Mouse (Mus musculus) kidney, embryonic 16.5 days (tissue): Measurements from ENCODE around the gene Ube2s. TPM values are rescaled to one million over a fixed set of nuclear protein-coding genes. Genes with fewer than 3 reads are reported as not detected.
"Not testable (repeated sequence)": the region's sequence is repeated elsewhere in the genome, so short reads cannot be mapped to it uniquely, and the experiment has no call there.

ENCODE experiments used
- ATAC-seq: fragments of 200-750 bp; cut with Nextera tagmentation; 2 replicates; pipeline ENCODE4 v1.8.0; 2017; ENCODE audit warnings: moderate TSS enrichment; ENCODE audit not compliant: low FRiP score, low TSS enrichment
- H3K27ac ChIP-seq: fragments of 300-500 bp; sonication (generic); 2 replicates; pipeline ENCODE4 v1.5.1; 2014; ENCODE audit warnings: low read length
- H3K27me3 ChIP-seq: fragments of 300-500 bp; sonication (generic); 2 replicates; pipeline ENCODE4 v1.6.1; 2014; ENCODE audit warnings: low read length, control low read depth, mixed read lengths; ENCODE audit not compliant: insufficient read depth
- H3K36me3 ChIP-seq: fragments of 300-500 bp; sonication (generic); 2 replicates; pipeline ENCODE4 v1.6.1; 2014; ENCODE audit warnings: low read length, control low read depth, mixed read lengths; ENCODE audit not compliant: insufficient read depth
- H3K4me1 ChIP-seq: fragments of 300-500 bp; sonication (generic); 2 replicates; pipeline ENCODE4 v1.6.1; 2014; ENCODE audit warnings: low read length, control low read depth, mixed read lengths; ENCODE audit not compliant: insufficient read depth
- H3K4me2 ChIP-seq: fragments of 300-500 bp; sonication (generic); replicated peaks from 2 replicates; pipeline ENCODE4 v1.6.1; 2014; ENCODE audit warnings: low read depth, low read length
- H3K4me3 ChIP-seq: fragments of 300-500 bp; sonication (generic); 2 replicates; pipeline ENCODE4 v1.5.1; 2014; ENCODE audit warnings: mild to moderate bottlenecking, low read length
- H3K9ac ChIP-seq: fragments of 300-500 bp; sonication (generic); replicated peaks from 2 replicates; pipeline ENCODE4 v1.6.1; 2014; ENCODE audit warnings: low read length
- H3K9me3 ChIP-seq: fragments of 300-500 bp; sonication (generic); 2 replicates; pipeline ENCODE4 v1.6.1; 2016; ENCODE audit warnings: low read length, control low read depth
- WGBS: fragments of 180-500 bp; shearing (Covaris S2); extraction: QIAGEN DNeasy Blood & Tissue Kit; methylation state at CpG from one replicate; pipeline ENCODE4 v1.1.7; 2014; 5-methylcytosine and 5-hydroxymethylcytosine counted together
- polyA plus RNA-seq: library from polyadenylated mRNA; unstranded; fragments of >200 nt; fragmentation: Nextera tagmentation; extraction: Ambion mirVana; gene quantifications from 2 replicates; pipeline ENCODE4 v1.2.1, GENCODE M21; 2015

The Ube2s gene
- polyA plus RNA-seq, 1 experiment from 2014 or later, result 360 TPM

DNA sequence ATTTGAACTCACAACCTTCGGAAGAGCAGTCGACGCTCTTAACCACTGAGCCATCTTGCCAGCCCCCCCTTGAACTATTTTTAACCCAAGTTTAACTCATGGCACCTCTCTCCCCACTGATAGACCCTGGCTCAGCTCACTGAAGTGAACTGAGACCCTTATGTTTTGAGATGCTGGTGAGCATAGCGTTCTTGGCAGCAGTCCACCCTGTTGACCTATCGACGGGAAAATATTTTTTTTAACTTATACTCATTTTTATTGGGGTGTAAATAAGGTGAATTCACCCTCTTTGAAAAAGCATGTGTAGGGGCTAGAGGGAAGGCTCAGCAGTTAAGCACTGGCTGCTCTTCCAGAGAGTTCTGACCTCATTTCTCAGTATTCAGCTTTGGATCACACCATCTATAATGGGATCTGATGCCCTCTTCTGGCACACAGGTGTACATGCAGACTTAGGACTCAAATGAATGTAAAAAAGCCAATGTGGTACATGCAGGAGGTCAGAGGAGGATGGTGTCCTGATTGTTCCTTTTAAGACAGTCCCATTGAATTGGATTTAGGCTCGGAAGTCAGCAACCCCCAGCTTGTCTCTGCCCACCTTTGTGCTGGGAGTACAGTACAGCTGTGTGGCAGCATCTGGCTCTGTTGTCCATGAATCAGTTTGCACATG is 16.5 kb downstream of the Ube2s start:
- H3K4me2 ChIP-seq, result no peak overlapping the region
- WGBS, result 68% methylated on average over 7 of the region's 7 CpGs
- ATAC-seq, result no peak

DNA sequence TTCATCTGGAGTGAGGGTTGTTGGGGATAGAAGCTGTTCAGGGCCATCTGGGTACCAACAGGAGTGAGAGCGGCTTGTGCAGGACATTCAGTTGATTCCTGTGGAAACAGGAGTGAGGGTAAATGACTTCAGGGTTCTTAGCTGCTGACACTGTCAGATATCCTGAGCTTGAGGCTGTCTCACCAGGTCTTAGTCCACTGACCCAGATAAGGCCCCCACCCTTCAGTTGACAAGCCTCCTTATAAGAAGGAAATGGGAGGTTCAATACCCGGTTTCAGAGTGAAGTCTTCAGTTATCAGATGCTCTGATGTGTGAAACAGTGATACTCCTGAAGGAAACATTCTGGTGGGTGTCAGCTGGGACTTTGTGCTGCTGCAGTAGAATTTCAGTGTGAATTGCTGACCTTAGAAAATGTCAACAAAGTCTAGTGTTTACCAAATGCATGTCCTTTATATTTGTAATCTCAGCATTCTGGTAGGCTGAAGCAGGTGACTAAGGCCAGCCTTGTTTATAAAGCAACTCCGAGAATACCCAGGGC is 17.7 kb downstream of the Ube2s start:
- H3K4me2 ChIP-seq, result peak overlapping the region; percentile 72; the same call in 1 of the 2 replicates
- H3K9me3 ChIP-seq, result no peaks in the 10 kb centered on the region
- 84% methylated on average over 3 of the region's 3 CpGs for WGBS

More for the DNA sequence above, 16.5 kb downstream of the Ube2s start:
- no peak overlapping the region for H3K9ac ChIP-seq
- 0 out of 2 replicates have a peak overlapping the region, but pooled peaks have one; percentile 3 for H3K4me3 ChIP-seq
- H3K36me3 ChIP-seq, result peaks cover 37% of the 10 kb centered on the region
- peaks cover 14% of the 10 kb centered on the region for H3K4me1 ChIP-seq
- H3K9me3 ChIP-seq, result no peaks in the 10 kb centered on the region
- H3K27ac ChIP-seq, result no peak overlapping the region
- no peaks in the 10 kb centered on the region for H3K27me3 ChIP-seq

DNA sequence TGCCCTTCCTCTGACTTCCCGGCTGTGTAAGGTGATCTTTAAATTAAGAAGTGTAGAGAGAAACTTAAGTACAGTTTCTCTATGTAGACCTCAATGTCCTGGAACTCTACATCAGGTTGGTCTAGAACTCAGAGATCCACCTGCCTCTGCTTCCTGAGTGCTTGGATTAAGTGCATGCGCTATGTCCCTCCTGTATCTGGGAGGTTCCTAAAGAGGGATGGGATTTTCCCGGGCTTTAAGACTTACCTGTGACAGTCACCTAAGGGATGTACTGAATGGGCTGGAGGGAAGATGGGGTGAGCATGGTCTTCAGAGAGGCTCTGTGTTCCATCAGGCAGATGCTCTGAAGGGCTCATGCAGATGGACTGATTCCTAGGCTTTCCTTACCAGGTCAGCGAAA is 18.7 kb downstream of the Ube2s start:
- H3K9ac ChIP-seq, result peak overlapping the region; percentile 89
- peak overlapping the region; percentile 76 for H3K4me3 ChIP-seq
- ATAC-seq, result no peak
- H3K27me3 ChIP-seq, result no peaks in the 10 kb centered on the region
- WGBS, result 36% methylated on average over 4 of the region's 4 CpGs
- H3K27ac ChIP-seq, result 0 out of 2 replicates have a peak overlapping the region, but pooled peaks have one; percentile 92
- peaks cover 22% of the 10 kb centered on the region for H3K4me1 ChIP-seq
- H3K9me3 ChIP-seq, result no peaks in the 10 kb centered on the region
- peak overlapping the region; percentile 72 for H3K4me2 ChIP-seq
- H3K36me3 ChIP-seq, result peaks cover 37% of the 10 kb centered on the region

More for the DNA sequence above, 17.7 kb downstream of the Ube2s start:
- peaks cover 18% of the 10 kb centered on the region for H3K4me1 ChIP-seq
- ATAC-seq, result no peak
- H3K9ac ChIP-seq, result peak overlapping the region; percentile 89
- H3K36me3 ChIP-seq, result peaks cover 37% of the 10 kb centered on the region
- no peaks in the 10 kb centered on the region for H3K27me3 ChIP-seq
- peak overlapping the region; percentile 76 for H3K4me3 ChIP-seq
- H3K27ac ChIP-seq, result no peak overlapping the region

DNA sequence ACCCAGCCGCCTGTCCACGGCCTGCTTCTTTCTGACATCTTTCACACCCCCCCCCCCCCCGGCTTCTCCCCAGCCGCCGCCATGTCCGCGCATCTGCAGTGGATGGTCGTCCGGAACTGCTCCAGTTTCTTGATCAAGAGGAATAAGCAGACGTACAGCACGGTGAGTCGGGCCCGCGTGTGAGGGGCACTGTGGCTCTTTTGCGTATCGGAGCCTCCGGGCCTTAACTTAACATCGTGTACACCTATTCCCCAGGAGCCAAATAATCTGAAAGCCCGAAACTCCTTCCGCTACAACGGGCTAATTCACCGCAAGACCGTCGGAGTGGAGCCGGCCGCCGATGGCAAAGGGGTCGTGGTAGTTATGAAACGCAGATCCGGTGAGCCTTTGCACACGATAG is 19.1 kb downstream of the Ube2s start:
- not testable (repeated sequence) for ATAC-seq, H3K9me3 ChIP-seq, H3K27me3 ChIP-seq
- peak overlapping the region; percentile 92 for H3K27ac ChIP-seq
- peak overlapping the region; percentile 76 for H3K4me3 ChIP-seq
- peak overlapping the region; percentile 89 for H3K9ac ChIP-seq
- H3K4me1 ChIP-seq, result peaks cover 26% of the 10 kb centered on the region
- peaks cover 37% of the 10 kb centered on the region for H3K36me3 ChIP-seq
- under 1% methylated on average over 31 of the region's 31 CpGs for WGBS
- H3K4me2 ChIP-seq, result peak overlapping the region; percentile 72

DNA sequence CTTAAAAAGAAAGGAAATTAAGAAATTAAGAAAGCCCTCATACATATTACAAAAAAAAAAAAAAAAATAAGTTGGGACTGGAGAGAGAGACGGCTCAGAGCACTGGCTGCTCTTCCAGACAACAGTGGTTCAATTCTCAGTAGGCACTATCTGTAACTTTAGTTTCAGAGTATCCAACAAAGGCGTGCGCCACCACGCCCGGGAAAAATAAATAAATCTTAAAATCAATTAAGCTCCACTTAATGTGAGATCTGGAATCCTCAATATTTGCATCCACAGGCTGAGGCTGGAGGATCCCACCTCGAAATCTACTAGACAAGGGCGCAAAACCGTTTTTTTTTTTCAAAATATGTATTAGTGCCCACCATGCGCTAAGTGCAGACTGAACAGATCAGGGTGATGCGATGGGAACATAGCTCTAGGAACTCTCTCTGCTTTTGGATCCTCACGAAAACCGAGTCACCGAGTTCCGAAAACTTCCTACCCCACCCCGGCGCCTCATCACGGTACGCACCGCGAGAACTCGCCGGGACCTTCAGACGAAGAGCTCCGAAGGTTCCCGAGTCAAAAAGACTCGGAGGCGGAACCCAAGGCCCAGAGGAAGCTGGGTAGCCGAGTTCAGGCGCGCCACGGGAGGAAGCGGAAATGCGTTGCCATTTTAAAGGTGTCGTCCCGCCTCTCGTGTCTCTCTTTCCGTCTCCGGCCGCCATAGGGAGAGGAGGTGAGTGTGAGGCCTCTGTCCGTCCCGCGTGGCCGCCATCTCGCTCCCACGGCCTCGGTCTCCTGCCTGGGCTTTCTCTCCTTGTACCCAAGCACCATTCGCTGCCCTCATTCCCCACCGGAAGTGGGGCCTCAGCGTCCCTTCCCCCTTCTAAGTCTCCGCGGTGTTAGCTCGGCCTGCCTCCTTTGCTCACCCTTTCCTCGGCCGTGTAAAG is 19.8 kb downstream of the Ube2s start, which contains the start of gene Rpl28:
Gene Rpl28 (plus strand): TSS at position 597 of the 935 bp plus-strand sequence.
- 1% methylated on average over 54 of the region's 54 CpGs for WGBS

DNA sequence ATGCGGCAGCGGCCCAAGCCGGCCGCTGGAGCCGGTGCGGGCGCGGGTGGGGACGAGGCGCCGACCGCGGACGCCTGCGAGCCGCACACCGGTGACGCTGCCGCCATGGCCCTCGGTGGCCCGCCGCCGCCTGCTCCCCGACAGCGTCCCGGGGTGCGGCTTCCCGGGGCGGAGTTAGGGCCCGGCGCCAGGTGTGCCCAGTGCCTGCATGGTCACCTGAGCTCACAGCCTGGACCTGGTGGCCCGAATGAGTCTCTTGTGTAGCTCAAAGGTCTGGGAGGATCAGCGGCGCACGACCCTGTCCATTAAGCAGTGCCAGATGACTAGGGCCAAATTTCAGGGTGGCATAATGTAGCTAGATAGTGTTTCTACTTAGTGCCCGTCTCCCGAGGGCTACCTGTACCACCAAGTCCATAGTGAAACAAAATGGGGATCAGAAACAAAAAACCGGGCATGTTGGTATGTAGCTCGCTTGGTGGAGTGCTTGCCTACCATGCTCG is 22.9 kb downstream of the Ube2s start, which contains the start of gene Tmem238:
Gene Tmem238 (minus strand): TSS at position 221 of the 500 bp plus-strand sequence.
- H3K27ac ChIP-seq, result peak within 1 kb of the TSS; percentile 82
- peaks cover 23% of the 10 kb centered on the region for H3K4me1 ChIP-seq
- peak within 1 kb of the TSS; percentile 90 for H3K9ac ChIP-seq
- no peaks in the 10 kb centered on the region for H3K27me3 ChIP-seq
- H3K9me3 ChIP-seq, result no peaks in the 10 kb centered on the region
- WGBS, result 6% methylated on average over 40 of the region's 40 CpGs
- peaks cover 9% of the 10 kb centered on the region for H3K36me3 ChIP-seq
- ATAC-seq, result peak; percentile 37
- peak within 1 kb of the TSS; percentile 93 for H3K4me2 ChIP-seq
- H3K4me3 ChIP-seq, result peak within 1 kb of the TSS; percentile 66

More for the DNA sequence above, 19.8 kb downstream of the Ube2s start, which contains the start of gene Rpl28:
- Histone ChIP-seq H3K4me2 (peak within 1 kb of the TSS; percentile 72), H3K4me1 (peaks cover 27% of the 10 kb centered on the region), H3K9me3 (no peaks in the 10 kb centered on the region), H3K27ac (peak within 1 kb of the TSS; percentile 98), H3K27me3 (no peaks in the 10 kb centered on the region), H3K4me3 (peak within 1 kb of the TSS; percentile 76), H3K9ac (peak within 1 kb of the TSS; percentile 89), H3K36me3 (peaks cover 35% of the 10 kb centered on the region)
- ATAC-seq, result peak; percentile 85

DNA sequence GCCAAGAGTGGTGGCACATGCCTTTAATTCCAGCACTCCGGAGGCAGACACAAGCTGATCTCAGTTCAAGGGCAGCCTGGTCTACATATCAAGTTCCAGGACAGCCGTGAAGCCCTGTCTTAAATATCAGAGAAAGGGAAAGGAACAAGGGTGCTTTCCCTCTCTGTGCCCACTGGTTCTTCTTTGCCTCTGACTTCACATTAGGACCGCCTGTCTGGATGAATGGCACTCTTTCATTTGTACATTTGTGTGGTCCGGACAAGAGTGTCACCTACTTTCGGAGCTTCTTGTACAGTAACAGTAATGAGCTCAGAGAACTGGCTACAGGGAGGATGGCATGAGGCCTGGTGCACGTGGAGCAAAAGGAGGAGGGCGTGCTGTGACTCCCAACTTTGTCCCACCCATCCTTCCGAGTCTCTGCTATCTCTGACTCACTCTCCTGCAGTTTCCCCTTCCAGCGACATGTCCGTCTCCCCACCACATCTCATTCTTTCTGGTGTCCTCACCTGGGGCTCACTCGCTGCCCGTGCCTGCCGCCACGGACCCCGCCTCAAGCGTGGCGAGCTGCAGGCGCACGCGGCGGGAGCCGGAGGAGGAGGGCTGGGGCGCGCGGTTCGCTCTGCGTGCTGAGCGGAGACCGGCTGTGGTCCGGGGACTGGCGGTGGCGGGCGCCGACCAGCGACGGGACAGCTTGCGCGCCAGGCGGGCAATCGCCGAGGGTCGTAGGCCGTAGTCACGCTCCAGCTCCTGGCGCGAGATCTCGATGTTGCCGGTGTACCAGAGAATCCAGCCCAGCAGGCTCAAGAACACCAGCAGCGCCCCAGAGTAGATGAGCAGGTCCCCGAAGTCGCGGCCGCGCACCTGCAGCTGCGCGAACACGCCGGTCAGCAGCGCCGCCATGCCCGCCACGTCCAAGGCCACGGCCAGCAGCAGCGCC is 23.6 kb downstream of the Ube2s start:
- H3K4me3 ChIP-seq, result peak overlapping the region; percentile 66
- WGBS, result under 1% methylated on average over 60 of the region's 64 CpGs
- H3K9me3 ChIP-seq, result no peaks in the 10 kb centered on the region
- peak overlapping the region; percentile 90 for H3K9ac ChIP-seq
- ATAC-seq, result peak; percentile 58
- H3K4me1 ChIP-seq, result peaks cover 16% of the 10 kb centered on the region
- H3K27ac ChIP-seq, result peak overlapping the region; percentile 82
- H3K36me3 ChIP-seq, result 0 out of 2 replicates have a peak, but pooled peaks cover 3% of the 10 kb centered on the region
- peak overlapping the region; percentile 93 for H3K4me2 ChIP-seq
- no peaks in the 10 kb centered on the region for H3K27me3 ChIP-seq

DNA sequence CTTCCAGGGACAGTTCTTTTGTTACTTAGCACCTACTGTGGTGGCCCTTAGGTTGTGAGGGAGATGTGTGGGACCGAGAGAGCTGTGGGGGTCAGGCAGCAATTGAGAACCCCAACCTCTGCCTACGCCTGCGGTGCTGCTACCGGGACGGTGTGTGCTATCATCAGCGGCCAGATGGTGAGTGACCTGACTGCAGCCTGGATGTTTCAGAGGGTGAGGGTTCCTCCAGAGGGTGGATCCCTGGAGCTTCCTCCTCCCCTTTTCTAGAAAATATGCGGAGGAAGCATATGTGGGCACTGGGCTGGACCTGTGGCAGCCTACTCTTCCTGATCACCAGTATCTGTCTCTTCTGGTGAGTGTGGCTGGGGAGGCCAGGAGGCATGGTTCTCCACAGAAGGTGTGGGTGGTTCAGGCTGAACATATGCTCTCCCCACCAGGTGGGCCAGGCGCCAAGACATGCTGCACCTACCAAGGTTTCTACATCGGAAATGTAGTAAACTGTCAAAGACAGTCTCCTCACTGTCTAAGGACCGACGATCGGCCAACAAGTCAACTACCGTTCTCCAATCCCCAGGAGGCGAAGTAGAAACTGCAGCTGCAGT is 28.6 kb downstream of the Ube2s start:
- 80% methylated on average over 14 of the region's 14 CpGs for WGBS

More for the DNA sequence above, 28.6 kb downstream of the Ube2s start:
- H3K36me3 ChIP-seq, result no peaks in the 10 kb centered on the region
- H3K9me3 ChIP-seq, result no peaks in the 10 kb centered on the region
- H3K4me2 ChIP-seq, result no peak overlapping the region
- H3K4me1 ChIP-seq, result peaks cover 12% of the 10 kb centered on the region
- no peak for ATAC-seq
- H3K27ac ChIP-seq, result no peak overlapping the region
- H3K9ac ChIP-seq, result no peak overlapping the region
- peaks cover 2% of the 10 kb centered on the region for H3K27me3 ChIP-seq
- no peak overlapping the region for H3K4me3 ChIP-seq
